Mouse (Mus musculus) heart, adult 18-20 months (tissue): ENCODE data around the gene Gatc. TPM values are rescaled to one million over a fixed set of nuclear protein-coding genes. Genes with fewer than 3 reads are reported as not detected.

ENCODE experiments used
- total RNA-seq, 2 experiments: library from RNA; stranded (reverse); gene quantifications; 2 replicates each; pipeline ENCODE4 v1.2.3; 2021

Gene Gatc
- total RNA-seq, 2 experiments from 2014 or later: 17.2 to 18.0 TPM

Other genes starting within 250 kb of the Gatc start
- not detected for gene Gm10401, start 242.9 kb downstream of the Gatc start, total RNA-seq
- 100 to 1,000 TPM; 230 to 252 TPM for gene Acads, start 221.8 kb downstream of the Gatc start, total RNA-seq
- 10 to 100 TPM; 19.3 to 20.2 TPM for gene Unc119b, start 206.2 kb downstream of the Gatc start, total RNA-seq
- gene Mlec, start 183.0 kb downstream of the Gatc start, total RNA-seq: 10 to 100 TPM; 81.5 to 82.4 TPM
- gene Cabp1, start 146.8 kb downstream of the Gatc start, total RNA-seq: 1 to 10 TPM; 1.8 to 2.0 TPM
- gene Pop5, start 105.3 kb downstream of the Gatc start, total RNA-seq: 10 to 100 TPM; 35.6 to 37.4 TPM
- gene Rnf10, start 68.3 kb downstream of the Gatc start, total RNA-seq: 100 to 1,000 TPM; 373 to 434 TPM
- gene Coq5, start 61.5 kb downstream of the Gatc start, total RNA-seq: 100 to 1,000 TPM; 150 to 174 TPM
- gene Dynll1, start 40.2 kb downstream of the Gatc start, total RNA-seq: 10 to 100 TPM; 95.3 to 98.8 TPM
- gene Srsf9, start 14.0 kb downstream of the Gatc start, total RNA-seq: 10 to 100 TPM; 18.2 to 19.2 TPM
- 10 to 100 TPM; 26.9 to 28.4 TPM for gene Triap1, start within 50 bp of the Gatc start, total RNA-seq
- gene Cox6a1, start 7.8 kb upstream of the Gatc start, total RNA-seq: 100 to 1,000 TPM; 273 to 280 TPM
- gene Msi1, start 88.4 kb upstream of the Gatc start, total RNA-seq: under 1 TPM; 0.40 to 0.67 TPM
- gene Pla2g1b, start 125.1 kb upstream of the Gatc start, total RNA-seq: not detected
- gene Sirt4, start 143.5 kb upstream of the Gatc start, total RNA-seq: 10 to 100 TPM; 13.6 to 19.5 TPM
- gene Pxn, start 165.5 kb upstream of the Gatc start, total RNA-seq: 10 to 100 TPM; 34.0 to 35.1 TPM
- gene Rplp0, start 218.3 kb upstream of the Gatc start, total RNA-seq: 100 to 1,000 TPM; 624 to 648 TPM
- 10 to 100 TPM; 39.1 to 41.5 TPM for gene Gcn1l1, start 224.1 kb upstream of the Gatc start, total RNA-seq